Mouse (Mus musculus): ENCODE measurements around the gene Igfbp6. TPM values are rescaled to one million over a fixed set of nuclear protein-coding genes. Genes with fewer than 3 reads are reported as not detected.

Gene Igfbp6
- polyA plus RNA-seq, 1 experiment from 2014 or later: 0.34 TPM

DNA sequence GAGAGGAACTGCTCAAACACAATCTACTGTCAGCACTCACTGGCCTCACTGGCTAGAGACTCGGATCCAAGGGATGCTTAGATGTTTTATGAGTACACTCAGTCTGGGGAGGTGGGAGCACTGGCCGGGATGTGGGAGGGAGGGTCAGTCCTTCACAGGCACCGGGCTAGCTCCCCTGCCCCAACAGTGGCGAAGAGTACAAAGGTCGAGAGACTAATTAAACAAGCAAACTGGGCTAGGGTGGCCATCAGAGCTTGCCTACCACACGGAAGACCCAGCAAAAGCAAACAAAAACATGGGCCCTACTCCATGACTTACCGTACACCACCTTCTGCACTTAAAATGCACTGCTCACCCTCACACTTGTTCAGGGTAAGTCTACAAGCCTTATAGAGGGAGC is 47.5 kb downstream of the Igfbp6 start:
- 70% methylated on average over 7 of the region's 7 CpGs for WGBS
- Histone ChIP-seq H3K4me2 (ENCODE audit: low read depth) (no peak overlapping the region), H3K36me3 (ENCODE audit: control insufficient read depth, insufficient read depth, low read length) (peaks cover 2% of the 10 kb centered on the region; the same call in 1 of the 2 replicates), H3K9ac (ENCODE audit: low read length) (no peak overlapping the region), H3K4me3 (ENCODE audit: low read depth, low read length) (no peak overlapping the region), H3K9me3 (ENCODE audit: control insufficient read depth, low read length) (no peaks in the 10 kb centered on the region), H3K27ac (ENCODE audit: low read depth, low read length) (no peak overlapping the region), H3K4me1 (ENCODE audit: control insufficient read depth, insufficient read depth, low read length) (no peaks in the 10 kb centered on the region), H3K27me3 (ENCODE audit: control insufficient read depth, insufficient read depth, low read length) (no peaks in the 10 kb centered on the region)
- DNase-seq (ENCODE audit: low spot score) (no peak), ATAC-seq (ENCODE audit: insufficient read depth, low FRiP score, low TSS enrichment) (no peak)

DNA sequence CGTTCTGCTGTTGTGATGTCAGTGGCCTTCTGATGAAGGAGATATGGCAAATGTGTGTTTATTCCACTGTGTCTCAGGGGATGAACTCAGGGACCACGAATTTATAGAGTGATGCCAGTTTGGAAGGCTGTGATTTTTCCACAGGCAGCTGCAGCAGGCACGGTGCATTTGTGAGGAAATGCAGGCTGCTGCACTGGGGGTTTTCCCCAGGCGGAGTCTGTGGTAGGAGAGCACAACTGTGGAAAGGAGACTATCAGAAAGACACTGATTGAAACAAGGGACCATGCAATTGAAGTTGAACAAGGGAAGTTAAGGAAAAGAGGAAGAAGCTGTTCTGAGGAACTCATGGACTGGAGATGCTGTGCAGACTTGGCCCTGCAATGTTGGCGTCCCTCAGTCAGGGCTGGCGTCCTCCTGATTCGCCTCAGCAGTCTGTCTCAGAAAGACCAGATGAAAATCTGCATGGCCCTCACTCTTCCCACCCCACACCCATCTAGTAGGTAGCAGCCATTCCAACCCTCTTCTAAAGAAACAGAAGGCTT is 48.2 kb downstream of the Igfbp6 start:
- WGBS: 83% methylated on average over 7 of the region's 7 CpGs
- DNase-seq (ENCODE audit: low spot score) (no peak), ATAC-seq (ENCODE audit: insufficient read depth, low FRiP score, low TSS enrichment) (no peak)
- no peaks in the 10 kb centered on the region for H3K27me3 ChIP-seq (ENCODE audit: control insufficient read depth, insufficient read depth, low read length)
- H3K4me2 ChIP-seq (ENCODE audit: low read depth): no peak overlapping the region
- no peak overlapping the region for H3K4me3 ChIP-seq (ENCODE audit: low read depth, low read length)
- no peak overlapping the region for H3K27ac ChIP-seq (ENCODE audit: low read depth, low read length)
- no peaks in the 10 kb centered on the region for H3K9me3 ChIP-seq (ENCODE audit: control insufficient read depth, low read length)
- no peaks in the 10 kb centered on the region for H3K4me1 ChIP-seq (ENCODE audit: control insufficient read depth, insufficient read depth, low read length)
- H3K9ac ChIP-seq (ENCODE audit: low read length): no peak overlapping the region
- peaks cover 1% of the 10 kb centered on the region; the same call in 1 of the 2 replicates for H3K36me3 ChIP-seq (ENCODE audit: control insufficient read depth, insufficient read depth, low read length)

DNA sequence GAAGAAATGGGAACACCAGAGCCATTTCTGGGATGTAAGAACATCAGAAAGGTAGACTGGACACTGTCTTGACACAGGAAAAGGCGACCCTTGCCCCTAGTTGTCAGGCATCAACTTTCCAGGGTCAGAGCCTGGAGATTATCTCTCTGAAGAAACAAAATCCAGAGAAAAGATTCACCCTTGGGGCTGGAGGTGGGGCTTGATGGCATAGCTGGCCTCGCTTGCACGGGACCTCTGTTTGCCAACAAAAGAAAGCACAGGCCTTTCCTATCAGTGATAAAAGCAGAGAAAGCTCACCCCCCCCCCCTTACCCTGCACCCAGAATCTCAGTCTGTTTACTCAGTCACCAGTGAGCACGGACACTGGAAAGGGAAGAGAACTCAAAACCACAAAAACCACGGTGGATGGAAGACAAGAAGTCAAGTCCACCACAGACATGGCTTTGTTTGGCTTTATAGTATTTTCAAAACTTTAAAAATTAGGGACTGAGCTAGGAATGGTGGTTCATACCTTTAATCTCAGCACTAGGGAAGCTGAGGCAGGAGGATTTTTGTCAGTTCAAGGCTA is 48.7 kb downstream of the Igfbp6 start:
- ATAC-seq (ENCODE audit: insufficient read depth, low FRiP score, low TSS enrichment) (no peak), DNase-seq (ENCODE audit: low spot score) (no peak)
- no peak overlapping the region for H3K4me2 ChIP-seq (ENCODE audit: low read depth)
- WGBS: 73% methylated on average over 5 of the region's 5 CpGs
- no peak overlapping the region for H3K9ac ChIP-seq (ENCODE audit: low read length)
- no peak overlapping the region for H3K4me3 ChIP-seq (ENCODE audit: low read depth, low read length)
- H3K36me3 ChIP-seq (ENCODE audit: control insufficient read depth, insufficient read depth, low read length): no peaks in the 10 kb centered on the region
- H3K4me1 ChIP-seq (ENCODE audit: control insufficient read depth, insufficient read depth, low read length): no peaks in the 10 kb centered on the region
- H3K27me3 ChIP-seq (ENCODE audit: control insufficient read depth, insufficient read depth, low read length): no peaks in the 10 kb centered on the region
- H3K9me3 ChIP-seq (ENCODE audit: control insufficient read depth, low read length): no peaks in the 10 kb centered on the region
- no peak overlapping the region for H3K27ac ChIP-seq (ENCODE audit: low read depth, low read length)

DNA sequence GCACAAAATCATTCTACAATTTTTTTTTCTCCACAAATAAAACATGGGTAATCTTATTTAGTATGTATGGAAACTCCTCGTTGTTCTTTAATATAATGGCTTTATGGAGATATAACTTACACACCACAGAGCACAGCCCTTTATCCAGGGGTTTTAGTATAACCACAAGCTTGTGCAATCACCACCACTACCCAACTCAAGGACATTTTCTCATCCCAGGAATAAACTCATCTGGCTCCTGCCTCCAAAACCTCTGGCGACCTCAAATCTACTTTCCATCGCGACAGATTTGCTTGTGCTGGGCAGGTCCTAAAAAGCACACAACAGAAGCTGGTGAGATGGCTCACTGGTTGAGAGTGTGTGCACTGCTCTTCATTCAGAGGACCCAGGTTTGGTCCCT is 49.5 kb downstream of the Igfbp6 start:
- Histone ChIP-seq H3K4me3 (ENCODE audit: low read depth, low read length) (no peak overlapping the region), H3K9me3 (ENCODE audit: control insufficient read depth, low read length) (no peaks in the 10 kb centered on the region), H3K4me2 (ENCODE audit: low read depth) (no peak overlapping the region), H3K9ac (ENCODE audit: low read length) (no peak overlapping the region), H3K4me1 (ENCODE audit: control insufficient read depth, insufficient read depth, low read length) (no peaks in the 10 kb centered on the region), H3K36me3 (ENCODE audit: control insufficient read depth, insufficient read depth, low read length) (no peaks in the 10 kb centered on the region), H3K27me3 (ENCODE audit: control insufficient read depth, insufficient read depth, low read length) (no peaks in the 10 kb centered on the region), H3K27ac (ENCODE audit: low read depth, low read length) (no peak overlapping the region)
- no peak for ATAC-seq (ENCODE audit: insufficient read depth, low FRiP score, low TSS enrichment)
- DNase-seq (ENCODE audit: low spot score): no peak
- WGBS: 93% methylated on average over 4 of the region's 4 CpGs

DNA sequence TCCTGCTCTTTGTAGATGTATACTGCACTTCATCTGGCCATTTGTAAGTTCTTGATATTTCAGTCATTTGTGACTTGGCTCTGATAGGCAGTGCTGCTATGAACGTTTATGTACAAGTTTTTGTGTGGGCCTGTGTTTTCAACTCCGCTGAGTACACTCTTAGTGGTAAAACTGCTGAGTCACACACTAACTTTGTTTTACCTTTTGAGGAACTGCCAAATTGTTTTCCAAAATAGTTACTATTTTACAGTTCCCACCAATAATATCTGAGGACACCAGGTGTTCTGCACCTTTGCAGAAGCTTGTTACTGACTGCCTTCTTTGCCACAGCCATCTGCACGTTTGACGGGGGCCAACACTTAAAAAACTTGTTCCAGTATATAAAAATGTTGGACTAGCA is 50.3 kb downstream of the Igfbp6 start:
- Histone ChIP-seq H3K27ac (ENCODE audit: low read depth, low read length) (no peak overlapping the region), H3K9ac (ENCODE audit: low read length) (no peak overlapping the region), H3K9me3 (ENCODE audit: control insufficient read depth, low read length) (no peaks in the 10 kb centered on the region), H3K36me3 (ENCODE audit: control insufficient read depth, insufficient read depth, low read length) (no peaks in the 10 kb centered on the region), H3K27me3 (ENCODE audit: control insufficient read depth, insufficient read depth, low read length) (no peaks in the 10 kb centered on the region), H3K4me1 (ENCODE audit: control insufficient read depth, insufficient read depth, low read length) (no peaks in the 10 kb centered on the region), H3K4me2 (ENCODE audit: low read depth) (no peak overlapping the region), H3K4me3 (ENCODE audit: low read depth, low read length) (no peak overlapping the region)
- WGBS: 92% methylated on average over 4 of the region's 4 CpGs
- no peak for DNase-seq (ENCODE audit: low spot score)
- ATAC-seq (ENCODE audit: insufficient read depth, low FRiP score, low TSS enrichment): no peak

DNA sequence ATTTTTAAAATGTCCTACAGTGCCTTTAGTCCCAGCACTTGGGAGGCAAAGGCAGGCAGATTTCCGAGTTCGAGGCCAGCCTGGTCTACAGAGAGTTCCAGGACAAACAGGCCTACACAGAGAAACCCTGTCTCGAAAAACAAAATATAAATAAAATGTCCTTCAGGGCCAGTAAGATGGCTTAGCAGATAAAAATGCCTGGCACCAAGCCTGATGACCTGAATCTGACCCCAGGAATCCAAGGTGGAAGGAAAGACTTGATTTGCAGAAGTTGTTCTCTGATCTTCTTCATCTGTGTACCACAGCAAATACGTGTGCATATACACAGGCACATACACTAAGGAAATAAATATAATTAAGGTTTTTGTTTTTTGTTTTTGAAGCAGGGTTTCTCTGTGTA is 51.2 kb downstream of the Igfbp6 start:
- no peak for ATAC-seq (ENCODE audit: insufficient read depth, low FRiP score, low TSS enrichment)
- Histone ChIP-seq H3K4me3 (ENCODE audit: low read depth, low read length) (no peak overlapping the region), H3K9me3 (ENCODE audit: control insufficient read depth, low read length) (no peaks in the 10 kb centered on the region), H3K4me2 (ENCODE audit: low read depth) (no peak overlapping the region), H3K36me3 (ENCODE audit: control insufficient read depth, insufficient read depth, low read length) (no peaks in the 10 kb centered on the region), H3K4me1 (ENCODE audit: control insufficient read depth, insufficient read depth, low read length) (no peaks in the 10 kb centered on the region), H3K27me3 (ENCODE audit: control insufficient read depth, insufficient read depth, low read length) (no peaks in the 10 kb centered on the region), H3K9ac (ENCODE audit: low read length) (no peak overlapping the region), H3K27ac (ENCODE audit: low read depth, low read length) (no peak overlapping the region)
- DNase-seq (ENCODE audit: low spot score): no peak
- WGBS: 89% methylated on average over 4 of the region's 4 CpGs

DNA sequence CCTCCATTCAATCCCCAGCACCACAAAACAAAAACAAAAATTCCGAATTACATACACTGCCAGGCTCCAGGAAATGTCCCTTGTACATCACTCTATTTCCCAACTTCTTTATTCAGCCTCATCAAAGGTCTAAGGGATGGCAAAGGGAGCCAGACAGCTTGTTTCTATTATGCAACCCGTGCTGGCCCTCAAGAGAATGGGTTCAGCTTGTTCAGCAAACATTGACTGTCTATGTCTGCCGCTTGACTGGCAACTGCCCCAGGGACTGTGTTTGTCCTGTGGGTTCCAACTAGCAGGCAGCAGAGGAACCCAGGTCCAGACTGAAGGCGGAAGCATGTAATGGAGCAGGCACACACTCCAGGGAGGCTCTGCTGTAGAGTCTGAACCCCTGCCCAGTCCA is 54.7 kb downstream of the Igfbp6 start:
- Histone ChIP-seq H3K4me2 (ENCODE audit: low read depth) (no peak overlapping the region), H3K36me3 (ENCODE audit: control insufficient read depth, insufficient read depth, low read length) (no peaks in the 10 kb centered on the region), H3K4me1 (ENCODE audit: control insufficient read depth, insufficient read depth, low read length) (0 out of 2 replicates have a peak, but pooled peaks cover 3% of the 10 kb centered on the region), H3K4me3 (ENCODE audit: low read depth, low read length) (no peak overlapping the region), H3K9ac (ENCODE audit: low read length) (no peak overlapping the region), H3K9me3 (ENCODE audit: control insufficient read depth, low read length) (no peaks in the 10 kb centered on the region), H3K27ac (ENCODE audit: low read depth, low read length) (no peak overlapping the region), H3K27me3 (ENCODE audit: control insufficient read depth, insufficient read depth, low read length) (no peaks in the 10 kb centered on the region)
- ATAC-seq (ENCODE audit: insufficient read depth, low FRiP score, low TSS enrichment): no peak
- 90% methylated on average over 4 of the region's 4 CpGs for WGBS
- no peak for DNase-seq (ENCODE audit: low spot score)

Other genes with a start within 250 kb of the Igfbp6 start
- gene Krt4, start 219.6 kb upstream of the Igfbp6 start, polyA plus RNA-seq (2014; fragmentation: Nextera tagmentation; extraction: Ambion mirVana): not detected in 2 replicates
- gene Krt79, start 204.0 kb upstream of the Igfbp6 start, polyA plus RNA-seq (2014; fragmentation: Nextera tagmentation; extraction: Ambion mirVana): 0.21 TPM in 1 of 2 replicates, not detected in the other
- gene Krt78, start 190.1 kb upstream of the Igfbp6 start, polyA plus RNA-seq (2014; fragmentation: Nextera tagmentation; extraction: Ambion mirVana): not detected in 2 replicates
- 13.1 and 13.5 TPM in 2 replicates for gene Krt8, start 139.9 kb upstream of the Igfbp6 start, polyA plus RNA-seq (2014; fragmentation: Nextera tagmentation; extraction: Ambion mirVana)
- gene Krt18, start 116.2 kb upstream of the Igfbp6 start, polyA plus RNA-seq (2014; fragmentation: Nextera tagmentation; extraction: Ambion mirVana): 8.1 and 10.1 TPM in 2 replicates
- gene Eif4b, start 70.6 kb upstream of the Igfbp6 start, polyA plus RNA-seq (2014; fragmentation: Nextera tagmentation; extraction: Ambion mirVana): 113 and 121 TPM in 2 replicates
- 11.4 and 13.2 TPM in 2 replicates for gene Tns2, start 43.9 kb upstream of the Igfbp6 start, polyA plus RNA-seq (2014; fragmentation: Nextera tagmentation; extraction: Ambion mirVana)
- gene Spryd3, start 8.1 kb upstream of the Igfbp6 start, polyA plus RNA-seq (2014; fragmentation: Nextera tagmentation; extraction: Ambion mirVana): 15.5 and 17.0 TPM in 2 replicates
- gene Soat2, start 6.2 kb downstream of the Igfbp6 start, polyA plus RNA-seq (2014; fragmentation: Nextera tagmentation; extraction: Ambion mirVana): 0.13 and 0.22 TPM in 2 replicates
- gene Zfp740, start 58.9 kb downstream of the Igfbp6 start, polyA plus RNA-seq (2014; fragmentation: Nextera tagmentation; extraction: Ambion mirVana): 65.4 and 66.9 TPM in 2 replicates
- gene Csad, start 60.4 kb downstream of the Igfbp6 start, polyA plus RNA-seq (2014; fragmentation: Nextera tagmentation; extraction: Ambion mirVana): 32.8 TPM in 2 replicates
- 0.95 and 1.3 TPM in 2 replicates for gene Itgb7, start 87.6 kb downstream of the Igfbp6 start, polyA plus RNA-seq (2014; fragmentation: Nextera tagmentation; extraction: Ambion mirVana)
- gene Rarg, start 113.2 kb downstream of the Igfbp6 start, polyA plus RNA-seq (2014; fragmentation: Nextera tagmentation; extraction: Ambion mirVana): 24.0 and 26.4 TPM in 2 replicates
- gene Gm9918, start 126.2 kb downstream of the Igfbp6 start, polyA plus RNA-seq (2014; fragmentation: Nextera tagmentation; extraction: Ambion mirVana): 0.20 and 0.39 TPM in 2 replicates
- 59.7 and 66.7 TPM in 2 replicates for gene Mfsd5, start 135.1 kb downstream of the Igfbp6 start, polyA plus RNA-seq (2014; fragmentation: Nextera tagmentation; extraction: Ambion mirVana)
- 36.2 and 37.9 TPM in 2 replicates for gene Espl1, start 151.9 kb downstream of the Igfbp6 start, polyA plus RNA-seq (2014; fragmentation: Nextera tagmentation; extraction: Ambion mirVana)
- 386 and 396 TPM in 2 replicates for gene Pfdn5, start 181.8 kb downstream of the Igfbp6 start, polyA plus RNA-seq (2014; fragmentation: Nextera tagmentation; extraction: Ambion mirVana)
- gene Myg1, start 187.3 kb downstream of the Igfbp6 start, polyA plus RNA-seq (2014; fragmentation: Nextera tagmentation; extraction: Ambion mirVana): 92.9 and 102 TPM in 2 replicates
- gene Aaas, start 206.4 kb downstream of the Igfbp6 start, polyA plus RNA-seq (2014; fragmentation: Nextera tagmentation; extraction: Ambion mirVana): 84.7 and 86.7 TPM in 2 replicates
- 0.70 and 0.96 TPM in 2 replicates for gene Sp7, start 222.8 kb downstream of the Igfbp6 start, polyA plus RNA-seq (2014; fragmentation: Nextera tagmentation; extraction: Ambion mirVana)

Measured in neural tube, embryonic 11.5 days (tissue).